Mouse (Mus musculus) forebrain, embryonic 11.5 days (tissue): ENCODE results near the gene Nfatc2. TPM values are rescaled to one million over a fixed set of nuclear protein-coding genes. Genes with fewer than 3 reads are reported as not detected.

Experiments
- ATAC-seq: fragments of 200-750 bp; cut with Nextera tagmentation; replicated peaks from 2 replicates; pipeline ENCODE4 v1.8.0; 2017; ENCODE audit warnings: moderate TSS enrichment; ENCODE audit not compliant: low FRiP score
- DNase-seq: peaks from one replicate; pipeline ENCODE4 v3.0.0-alpha.2; 2017; ENCODE audit warnings: low spot score
- H3K27ac ChIP-seq: fragments of 300-500 bp; sonication (generic); 2 replicates; pipeline ENCODE4 v1.5.1; 2014; ENCODE audit warnings: low read depth, low read length
- H3K27me3 ChIP-seq: fragments of 300-500 bp; sonication (generic); 2 replicates; pipeline ENCODE4 v1.6.1; 2014; ENCODE audit warnings: mild to moderate bottlenecking, low read length, mixed read lengths; ENCODE audit not compliant: control insufficient read depth, insufficient read depth
- H3K36me3 ChIP-seq: fragments of 300-500 bp; sonication (generic); 2 replicates; pipeline ENCODE4 v1.6.1; 2014; ENCODE audit warnings: mild to moderate bottlenecking, low read length, moderate library complexity, mixed read lengths; ENCODE audit not compliant: control insufficient read depth, insufficient read depth
- H3K4me1 ChIP-seq: fragments of 300-500 bp; sonication (generic); replicated peaks from 2 replicates; pipeline ENCODE4 v1.6.1; 2014; ENCODE audit warnings: low read length, mixed read lengths; ENCODE audit not compliant: control insufficient read depth, insufficient read depth
- H3K4me2 ChIP-seq: fragments of 300-500 bp; sonication (generic); 2 replicates; pipeline ENCODE4 v1.6.1; 2014; ENCODE audit warnings: low read depth, mild to moderate bottlenecking, low read length, moderate library complexity, mixed read lengths; ENCODE audit not compliant: severe bottlenecking
- H3K4me3 ChIP-seq: fragments of 300-500 bp; sonication (generic); 2 replicates; pipeline ENCODE4 v1.5.1; 2014; ENCODE audit warnings: low read depth, low read length
- H3K9ac ChIP-seq: fragments of 300-500 bp; sonication (generic); 2 replicates; pipeline ENCODE4 v1.6.1; 2014; ENCODE audit warnings: low read length
- H3K9me3 ChIP-seq: fragments of 300-500 bp; sonication (generic); 2 replicates; pipeline ENCODE4 v1.6.1; 2016; ENCODE audit warnings: low read length, mixed read lengths; ENCODE audit not compliant: control insufficient read depth
- WGBS: fragments of 180-500 bp; shearing (Covaris S2); extraction: QIAGEN DNeasy Blood & Tissue Kit; methylation state at CpG from one replicate; pipeline ENCODE4 v1.1.7; 2014; 5-methylcytosine and 5-hydroxymethylcytosine counted together
- microRNA-seq: library from miRNA; unstranded; fragments of <30 nt; microRNA quantifications from one replicate; pipeline ENCODE4, GENCODE M21; 2016; ENCODE audit not compliant: insufficient number of aligned reads
- polyA plus RNA-seq: library from polyadenylated mRNA; unstranded; fragments of >200 nt; fragmentation: Nextera tagmentation; extraction: Ambion mirVana; gene quantifications from 2 replicates; pipeline ENCODE4 v1.2.1, GENCODE M21; 2014

Nfatc2 gene
- polyA plus RNA-seq, 1 experiment from 2014 or later = 0.55 TPM

- WGBS = 73% methylated on average over 5 of the region's 5 CpGs
Measured at GRCm38 (mm10) chr2:168433392-168433791, 168.1 kb downstream of the Nfatc2 start.

GRCm38 (mm10) chr2:168432394-168432793 is 169.1 kb downstream of the Nfatc2 start:
- Histone ChIP-seq H3K4me3 (no peak overlapping the region), H3K9me3 (no peaks in the 10 kb centered on the region; the same call in 1 of the 2 replicates), H3K27ac (no peak overlapping the region), H3K4me1 (no peaks in the 10 kb centered on the region), H3K9ac (no peak overlapping the region), H3K36me3 (no peaks in the 10 kb centered on the region), H3K4me2 (no peak overlapping the region), H3K27me3 (no peaks in the 10 kb centered on the region)
- DNase-seq (no peak), ATAC-seq (no peak)
- 91% methylated on average over 7 of the region's 7 CpGs for WGBS

More at GRCm38 (mm10) chr2:168433392-168433791, 168.1 kb downstream of the Nfatc2 start:
- H3K4me1 ChIP-seq = no peaks in the 10 kb centered on the region
- no peaks in the 10 kb centered on the region for H3K27me3 ChIP-seq
- no peak overlapping the region for H3K4me3 ChIP-seq
- H3K36me3 ChIP-seq = no peaks in the 10 kb centered on the region
- DNase-seq (no peak), ATAC-seq (no peak)
- no peak overlapping the region for H3K4me2 ChIP-seq
- no peaks in the 10 kb centered on the region for H3K9me3 ChIP-seq
- H3K9ac ChIP-seq = no peak overlapping the region
- H3K27ac ChIP-seq = no peak overlapping the region

DNA sequence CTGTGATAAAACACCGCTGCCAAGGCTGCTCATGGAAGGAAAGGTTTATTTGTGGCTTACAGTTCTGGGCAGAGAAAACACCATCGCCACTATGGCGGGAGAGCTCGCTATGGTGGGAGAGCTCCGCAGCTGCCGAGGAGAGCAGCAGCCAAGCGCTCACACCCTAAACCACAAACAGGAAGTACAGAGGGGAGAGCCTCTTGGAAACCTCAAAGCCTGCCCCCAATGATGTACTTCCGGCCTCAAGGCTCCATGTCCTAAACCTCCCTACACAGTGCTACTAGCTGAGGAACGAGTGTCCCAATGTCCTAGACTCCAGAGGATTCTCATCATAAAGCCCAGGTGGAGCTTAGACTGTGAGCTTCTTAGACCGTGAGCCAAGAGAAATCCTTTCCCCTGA is 171.9 kb downstream of the Nfatc2 start:
- H3K9me3 ChIP-seq = no peaks in the 10 kb centered on the region; the same call in 1 of the 2 replicates
- no peaks in the 10 kb centered on the region for H3K36me3 ChIP-seq
- H3K27me3 ChIP-seq = no peaks in the 10 kb centered on the region
- no peak overlapping the region for H3K4me3 ChIP-seq
- H3K4me1 ChIP-seq = no peaks in the 10 kb centered on the region
- no peak overlapping the region for H3K9ac ChIP-seq
- ATAC-seq = no peak
- H3K27ac ChIP-seq = no peak overlapping the region
- DNase-seq = no peak
- no peak overlapping the region for H3K4me2 ChIP-seq
- 94% methylated on average over 10 of the region's 10 CpGs for WGBS

DNA sequence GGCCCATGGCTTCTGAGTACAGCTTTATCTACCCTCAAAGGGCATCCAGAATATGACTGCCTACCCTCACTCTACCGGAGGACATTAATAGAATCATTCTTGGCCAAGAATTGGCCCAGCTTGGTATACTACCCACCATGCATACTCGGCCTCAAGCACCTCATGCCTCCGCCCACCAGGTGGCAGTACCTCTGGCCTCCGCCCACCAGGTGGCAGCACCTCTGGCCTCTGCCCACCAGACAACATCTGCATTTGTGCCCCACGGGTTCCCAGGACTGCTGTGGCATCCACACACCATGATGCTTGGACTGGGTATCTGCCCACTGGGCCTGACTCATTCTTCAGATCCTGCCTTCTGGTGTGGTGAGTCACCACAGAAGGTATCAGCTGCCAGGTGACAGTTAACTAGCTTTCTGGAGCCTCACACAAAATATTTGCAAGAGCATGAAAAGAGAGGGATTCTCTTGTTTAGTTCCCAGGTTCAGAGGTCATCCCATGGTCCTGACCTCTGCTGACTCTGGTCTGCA is 173.0 kb downstream of the Nfatc2 start:
- no peak overlapping the region for H3K4me3 ChIP-seq
- DNase-seq (no peak), ATAC-seq (no peak)
- no peak overlapping the region for H3K27ac ChIP-seq
- no peaks in the 10 kb centered on the region for H3K4me1 ChIP-seq
- WGBS = 93% methylated on average over 5 of the region's 5 CpGs
- no peaks in the 10 kb centered on the region; the same call in 1 of the 2 replicates for H3K9me3 ChIP-seq
- H3K27me3 ChIP-seq = no peaks in the 10 kb centered on the region
- no peak overlapping the region for H3K9ac ChIP-seq
- H3K36me3 ChIP-seq = no peaks in the 10 kb centered on the region
- H3K4me2 ChIP-seq = no peak overlapping the region

Small RNAs within 50 kb of the gene (microRNA-seq; reads per million reads assigned to microRNA genes)
- gene Mir7004 = not detected

Other genes with a start within 250 kb of the Nfatc2 start
- gene Atp9a, start 140.8 kb upstream of the Nfatc2 start, polyA plus RNA-seq = 18.0 and 18.6 TPM in 2 replicates
- gene Sall4, start 166.3 kb upstream of the Nfatc2 start, polyA plus RNA-seq = 10.4 and 10.9 TPM in 2 replicates